Mouse (Mus musculus) layer of hippocampus, adult 11-12 months (tissue): ENCODE measurements at regions not wholly inside any gene's neighbourhood (a gene's known extent, or its start where the extent isn't known, plus 50 kb on each side); places are given as distances from the start of the nearest gene placed in this dataset.
A peak's percentile ranks its signal among the peaks of the same experiment; 100 is the strongest.

ENCODE experiments used
- DNase-seq: peaks from one replicate; pipeline ENCODE4 v3.0.0; 2022; ENCODE audit warnings: low spot score

- DNase-seq: peak; percentile 62
These were observed 1246.0 kb downstream of the Lrfn5 start for GRCm38 (mm10) chr12:62768930-62769329.

- no peak for DNase-seq
These were observed 1246.9 kb downstream of the Lrfn5 start for GRCm38 (mm10) chr12:62769895-62770294.

- DNase-seq: no peak
These were observed 1253.0 kb downstream of the Lrfn5 start for GRCm38 (mm10) chr12:62775974-62776373.

GRCm38 (mm10) chr12:62812781-62813180 lies 1289.8 kb downstream of the Lrfn5 start:
- no peak for DNase-seq
